Mouse (Mus musculus): ENCODE results near the gene Ncoa1. TPM values are rescaled to one million over a fixed set of nuclear protein-coding genes. Genes with fewer than 3 reads are reported as not detected.
"Not testable (repeated sequence)": the region's sequence is repeated elsewhere in the genome, so short reads cannot be mapped to it uniquely, and the experiment has no call there.

Ncoa1 gene
- total RNA-seq, 2 experiments from 2014 or later = 8.5 to 13.4 TPM

DNA sequence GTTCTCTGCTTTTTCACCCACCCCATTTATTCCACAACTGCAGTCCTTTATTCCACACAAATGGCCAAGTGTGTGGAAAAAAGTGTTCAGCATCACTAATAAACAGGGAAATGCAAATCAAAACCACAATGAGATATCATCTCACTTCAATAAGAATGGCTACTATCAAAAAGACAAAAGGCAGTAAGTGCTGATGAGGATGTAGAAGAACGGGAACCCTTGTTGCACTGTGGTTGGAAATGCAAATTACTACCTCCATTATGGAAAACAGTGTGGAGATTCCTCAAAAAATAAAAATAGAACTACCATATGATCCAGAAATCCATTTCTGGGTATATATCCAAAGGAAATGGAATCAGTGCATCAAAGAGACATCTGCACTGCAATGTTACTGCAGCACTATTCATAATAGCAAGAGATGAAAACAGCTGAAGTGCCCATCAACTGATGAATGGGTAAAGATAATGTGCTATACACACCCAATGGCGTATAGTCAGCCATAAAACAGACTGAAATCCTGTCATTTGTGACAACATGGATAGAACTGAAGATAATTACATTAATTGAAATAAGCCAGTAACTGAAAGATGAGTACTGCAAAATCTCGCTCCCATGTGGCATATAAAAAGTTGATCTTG lies 59.2 kb downstream of the Ncoa1 start:
- no peak for ATAC-seq (replicated peaks; ENCODE audit: low FRiP score, poor library complexity, severe bottlenecking)

DNA sequence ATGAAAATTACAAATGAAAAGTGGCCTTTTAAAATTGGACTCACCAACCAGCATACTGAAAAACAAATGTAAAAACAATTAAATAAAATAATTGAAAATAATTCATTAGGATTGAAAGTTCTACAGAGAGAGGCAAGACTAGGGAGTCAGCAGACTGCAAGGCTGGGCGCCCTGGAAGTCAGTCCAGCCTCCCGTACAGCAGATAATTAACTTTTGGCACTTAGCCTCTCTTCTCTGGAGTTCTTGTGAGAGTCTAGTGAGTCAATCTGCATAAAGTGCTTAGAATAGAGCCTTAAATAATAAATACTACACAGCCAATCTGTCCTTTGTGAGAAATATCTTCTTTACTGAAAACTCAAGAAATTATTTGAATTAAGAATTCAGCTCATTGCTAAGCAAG lies 69.9 kb downstream of the Ncoa1 start:
- ATAC-seq (replicated peaks; ENCODE audit: low FRiP score, poor library complexity, severe bottlenecking) = no peak

DNA sequence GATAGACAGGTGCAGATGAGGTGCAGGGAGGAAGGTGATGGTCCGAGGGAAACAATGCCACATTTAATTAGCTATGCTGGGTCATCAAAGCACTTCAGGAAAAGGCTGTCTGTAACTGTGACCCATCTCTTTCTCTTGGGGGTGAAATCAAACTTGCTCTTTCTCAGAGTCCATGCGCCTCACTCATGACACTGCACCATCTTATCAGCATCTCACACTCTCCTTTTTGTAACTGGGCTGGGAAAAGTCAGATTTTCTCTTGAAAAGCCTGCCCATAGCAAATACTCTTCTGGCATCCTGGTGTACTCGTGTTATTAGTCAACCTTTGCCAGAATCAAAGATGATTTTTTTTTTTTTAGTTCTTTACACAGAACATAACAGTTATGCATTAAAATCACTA lies 70.8 kb downstream of the Ncoa1 start:
- no peak for ATAC-seq (replicated peaks; ENCODE audit: low FRiP score, poor library complexity, severe bottlenecking)

DNA sequence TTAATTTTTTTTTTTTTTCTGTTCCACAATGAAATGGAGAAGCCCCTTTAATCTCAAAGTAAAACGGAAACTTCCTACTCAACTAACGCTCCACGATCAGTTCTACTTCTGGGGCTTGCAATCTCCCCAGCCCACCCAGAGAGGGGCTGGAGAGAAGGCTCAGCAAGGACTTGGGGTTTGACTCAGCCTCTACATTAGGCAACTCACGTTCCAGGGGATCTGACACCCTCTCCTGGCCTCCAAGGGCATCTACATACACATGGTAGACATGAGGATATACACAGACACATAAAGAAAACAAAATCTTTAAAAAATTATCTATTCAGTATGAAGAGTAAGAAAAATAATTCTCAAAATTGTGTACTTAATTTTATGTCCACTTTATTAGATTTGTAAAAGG lies 73.8 kb downstream of the Ncoa1 start:
- ATAC-seq (replicated peaks; ENCODE audit: low FRiP score, poor library complexity, severe bottlenecking) = no peak

GRCm38 (mm10) chr12:4396221-4396620 lies 80.8 kb downstream of the Ncoa1 start:
- ATAC-seq (replicated peaks; ENCODE audit: low FRiP score, poor library complexity, severe bottlenecking) = no peak

DNA sequence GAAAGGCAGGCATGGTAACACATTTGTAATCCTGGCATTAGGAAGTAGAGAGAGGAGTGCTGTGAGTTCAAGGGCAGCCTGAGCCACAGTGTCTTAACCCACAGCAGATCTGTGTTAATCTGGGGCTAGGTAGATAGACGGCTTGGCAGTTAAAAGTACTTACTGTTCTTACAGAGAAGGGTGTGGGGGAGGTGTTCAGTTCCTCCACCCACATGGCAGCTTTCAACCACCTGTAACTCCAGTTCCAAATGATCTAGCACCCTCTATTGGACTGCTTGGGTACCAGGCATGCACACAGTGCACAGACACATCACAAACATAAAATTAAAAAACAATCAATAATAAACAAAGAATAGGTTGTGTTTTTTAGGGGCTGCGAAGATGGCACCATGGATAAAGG lies 84.4 kb downstream of the Ncoa1 start:
- no peak for ATAC-seq (replicated peaks; ENCODE audit: low FRiP score, poor library complexity, severe bottlenecking)

DNA sequence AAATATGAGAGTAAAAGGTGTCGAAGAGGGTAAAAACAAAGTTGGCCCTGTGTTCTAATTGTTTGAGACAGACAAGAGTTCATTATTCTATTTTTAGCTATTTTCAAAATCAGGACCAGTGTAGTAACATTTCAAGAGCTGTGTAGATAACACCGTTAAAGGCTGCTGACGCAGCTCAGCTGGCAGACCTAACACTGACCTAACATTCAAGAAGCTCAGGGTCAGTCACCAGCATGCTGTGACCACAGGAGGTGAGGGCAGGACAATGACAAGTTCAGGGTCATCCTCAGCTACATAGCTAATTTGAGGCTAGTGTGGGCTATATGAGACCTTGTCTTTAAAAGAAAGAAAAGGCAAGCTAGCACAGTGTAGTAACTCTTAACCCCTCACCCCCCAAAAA lies 84.9 kb downstream of the Ncoa1 start:
- ATAC-seq (replicated peaks; ENCODE audit: low FRiP score, poor library complexity, severe bottlenecking) = no peak

DNA sequence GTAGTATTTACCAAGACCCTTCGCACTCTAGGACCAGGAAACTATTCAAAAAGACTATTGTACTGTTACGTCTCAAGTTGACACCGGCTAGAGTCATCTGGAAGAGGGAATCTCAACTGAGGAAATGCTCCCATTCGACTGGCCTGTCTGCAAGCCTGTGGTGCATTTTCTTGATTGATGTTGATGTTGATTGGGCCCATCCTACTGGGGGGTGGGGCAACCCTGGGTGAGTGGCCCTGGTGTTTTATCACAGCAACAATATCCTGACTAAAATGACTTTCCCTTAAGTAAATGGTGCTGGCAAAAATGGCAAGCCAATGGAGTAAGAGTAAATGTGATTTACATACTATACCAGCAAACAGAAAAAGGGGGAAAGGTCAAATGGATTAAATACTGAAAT lies 85.7 kb downstream of the Ncoa1 start:
- no peak for ATAC-seq (replicated peaks; ENCODE audit: low FRiP score, poor library complexity, severe bottlenecking)

GRCm38 (mm10) chr12:4390721-4391120 lies 86.3 kb downstream of the Ncoa1 start:
- no peak for ATAC-seq (replicated peaks; ENCODE audit: low FRiP score, poor library complexity, severe bottlenecking)

DNA sequence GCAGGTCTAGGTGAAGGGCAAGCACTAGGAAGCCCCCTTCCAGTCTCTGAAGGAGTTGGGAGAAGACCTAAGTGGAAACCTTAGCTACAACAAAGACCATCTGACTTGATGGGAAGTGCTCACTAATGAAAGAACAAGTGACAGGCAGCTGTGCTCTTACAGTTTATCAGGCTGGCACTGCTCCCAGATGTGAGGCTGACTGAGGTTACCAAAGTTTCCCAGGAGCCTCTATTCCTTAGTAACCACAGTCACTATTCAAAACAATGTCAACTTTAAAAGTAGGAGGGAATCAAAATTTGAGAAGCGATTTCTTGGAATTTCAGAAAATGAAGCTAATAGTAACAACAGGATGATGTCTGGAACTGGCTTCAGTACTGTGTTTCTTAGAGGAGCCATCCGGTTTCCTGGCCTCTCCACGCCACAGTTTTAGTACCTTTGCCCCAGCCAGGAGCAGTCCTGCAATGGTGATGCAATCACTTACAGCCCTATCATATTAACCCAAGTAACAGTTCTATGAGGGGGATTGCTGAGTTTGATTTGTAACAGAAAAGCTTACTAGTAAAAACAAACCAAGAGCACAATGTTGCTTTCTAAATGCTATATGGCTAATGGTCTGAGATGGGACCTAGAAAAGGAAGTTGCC lies 90.8 kb downstream of the Ncoa1 start:
- no peak for ATAC-seq (replicated peaks; ENCODE audit: low FRiP score, poor library complexity, severe bottlenecking)

GRCm38 (mm10) chr12:4383061-4383460 lies 93.9 kb downstream of the Ncoa1 start:
- ATAC-seq (replicated peaks; ENCODE audit: low FRiP score, poor library complexity, severe bottlenecking) = no peak

- no peak for ATAC-seq (replicated peaks; ENCODE audit: low FRiP score, poor library complexity, severe bottlenecking)
Measured at GRCm38 (mm10) chr12:4379298-4379957, 97.6 kb downstream of the Ncoa1 start.

DNA sequence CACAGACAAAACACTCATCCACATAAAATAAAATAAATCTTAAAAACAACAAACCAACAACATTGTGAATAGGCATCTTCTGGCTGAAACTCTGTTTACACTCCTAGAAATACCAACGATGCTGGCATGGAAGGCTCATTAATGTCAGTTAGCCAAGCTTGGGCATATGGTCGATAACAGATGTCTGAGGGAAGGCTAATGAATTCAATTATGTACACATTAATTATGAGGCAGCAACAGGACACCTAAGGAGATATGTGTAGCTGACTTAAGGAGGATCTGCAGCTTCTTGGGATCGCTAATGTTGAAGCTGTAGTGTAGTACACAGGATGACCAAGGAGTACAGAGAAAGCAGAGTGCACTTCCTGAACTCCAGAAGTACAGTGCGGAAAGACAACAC lies 100.5 kb downstream of the Ncoa1 start:
- ATAC-seq (replicated peaks; ENCODE audit: low FRiP score, poor library complexity, severe bottlenecking) = no peak

DNA sequence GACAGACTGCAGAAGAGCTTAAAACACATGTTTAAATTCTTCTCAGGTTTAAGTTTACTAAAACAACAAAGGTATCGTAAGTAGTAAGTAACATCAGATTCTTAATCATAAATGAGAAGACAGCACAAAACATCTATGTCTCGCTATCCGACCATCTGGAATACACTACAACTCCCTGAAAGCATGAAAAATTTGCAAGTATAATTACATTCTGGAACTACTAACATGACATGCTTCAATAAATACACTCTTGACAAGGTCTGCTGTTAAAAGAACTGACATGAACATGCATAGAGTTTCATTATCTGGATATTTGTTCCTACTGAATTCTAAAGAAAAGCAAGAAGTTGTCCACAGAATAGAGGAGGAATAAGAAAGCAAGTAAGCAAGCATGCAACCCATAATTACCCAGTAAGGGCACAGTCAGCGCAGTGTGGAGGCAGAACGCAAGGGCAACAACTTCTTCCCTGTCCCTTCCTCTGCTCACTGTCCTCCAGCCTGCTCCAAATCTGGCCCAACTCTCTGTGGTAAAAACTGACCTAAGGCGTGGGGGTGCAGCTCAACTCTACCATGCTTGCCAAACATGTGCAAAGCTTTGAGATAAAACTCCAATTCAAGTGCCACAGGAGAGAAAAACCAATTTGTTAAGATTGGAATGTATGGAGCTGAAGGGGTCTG lies 102.0 kb downstream of the Ncoa1 start:
- ATAC-seq (replicated peaks; ENCODE audit: low FRiP score, poor library complexity, severe bottlenecking) = no peak

DNA sequence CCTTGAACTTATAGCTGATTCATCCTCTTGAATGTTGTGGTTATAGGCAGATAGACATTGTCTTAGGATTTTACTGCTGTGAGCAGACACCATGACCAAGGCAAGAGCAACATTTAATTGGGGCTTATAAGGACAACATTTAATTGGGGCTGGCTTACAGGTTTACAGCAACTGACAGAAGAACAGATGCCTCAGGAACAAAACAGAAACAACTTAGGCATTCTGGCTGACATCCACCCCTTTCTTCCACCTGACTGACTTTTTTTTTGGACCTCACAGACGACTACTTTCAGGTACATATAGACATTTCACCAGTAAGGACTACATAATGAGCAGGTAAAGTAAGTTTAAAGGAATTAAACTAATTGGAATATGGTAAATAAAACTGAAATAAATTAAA lies 105.6 kb downstream of the Ncoa1 start:
- ATAC-seq (replicated peaks; ENCODE audit: low FRiP score, poor library complexity, severe bottlenecking) = no peak

- no peak for ATAC-seq (replicated peaks; ENCODE audit: low FRiP score, poor library complexity, severe bottlenecking)
Measured at GRCm38 (mm10) chr12:4365951-4366350, 111.0 kb downstream of the Ncoa1 start.

- no peak for ATAC-seq (replicated peaks; ENCODE audit: low FRiP score, poor library complexity, severe bottlenecking)
Measured at GRCm38 (mm10) chr12:4359475-4359874, 117.5 kb downstream of the Ncoa1 start.

GRCm38 (mm10) chr12:4358653-4359052 lies 118.3 kb downstream of the Ncoa1 start:
- ATAC-seq (replicated peaks; ENCODE audit: low FRiP score, poor library complexity, severe bottlenecking) = not testable (repeated sequence)

DNA sequence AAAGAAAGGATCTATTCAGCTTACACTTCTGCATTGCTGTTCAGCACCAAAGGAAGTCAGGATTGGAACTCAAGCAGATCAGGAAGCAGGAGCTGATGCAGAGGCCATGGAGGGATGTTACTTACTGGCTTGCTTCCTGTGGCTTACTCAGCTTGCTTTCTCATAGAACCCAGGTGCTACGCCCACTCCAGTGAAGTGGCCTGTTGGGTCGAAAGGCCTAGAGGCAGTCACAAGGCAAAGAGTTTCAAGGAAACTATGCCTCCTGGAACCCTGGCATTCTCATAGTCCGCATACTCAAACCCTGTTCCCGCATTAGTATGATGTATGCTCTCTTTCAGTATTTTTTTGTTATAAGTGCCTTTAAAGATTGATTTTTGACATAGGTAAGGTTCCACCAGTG lies 118.9 kb downstream of the Ncoa1 start:
- no peak for ATAC-seq (replicated peaks; ENCODE audit: low FRiP score, poor library complexity, severe bottlenecking)

GRCm38 (mm10) chr12:4356834-4357445 lies 120.0 kb downstream of the Ncoa1 start:
- no peak for ATAC-seq (replicated peaks; ENCODE audit: low FRiP score, poor library complexity, severe bottlenecking)

Data from erythroid progenitor cell, adult 5-6 weeks (primary cell).